Mouse (Mus musculus): Measurements from ENCODE around the gene Mcf2l.

- no peak for TF ChIP-seq CTCF (IDR thresholded peaks at IDR 0.05; ENCODE audit: low read depth, low read length)
- TF ChIP-seq GATA1 (IDR thresholded peaks at IDR 0.05; ENCODE audit: borderline replicate concordance, low read length) = no peak
- TF ChIP-seq POLR2AphosphoS5 (IDR thresholded peaks at IDR 0.05; ENCODE audit: insufficient replicate concordance, low read depth, low read length) = no peak
- TF ChIP-seq TAL1 (conservative IDR thresholded peaks at IDR 0.05; ENCODE audit: low read depth, low read length) = no peak
- TF ChIP-seq GATA2 (IDR thresholded peaks at IDR 0.05; ENCODE audit: borderline replicate concordance, low read depth, low read length) = no peak
Measured at GRCm38 (mm10) chr8:12948574-12948961, 75.0 kb downstream of the Mcf2l start.

Measured in G1E (cell line).